Mouse (Mus musculus) kidney, postnatal 25 days (tissue): ENCODE data around the gene Fasn.

Source experiments
- DNase-seq, 2 experiments: peaks; one replicate each; pipeline ENCODE4 v3.0.0; 2021; ENCODE audit warnings: mixed read lengths in 2 of 2

Fasn gene

DNA sequence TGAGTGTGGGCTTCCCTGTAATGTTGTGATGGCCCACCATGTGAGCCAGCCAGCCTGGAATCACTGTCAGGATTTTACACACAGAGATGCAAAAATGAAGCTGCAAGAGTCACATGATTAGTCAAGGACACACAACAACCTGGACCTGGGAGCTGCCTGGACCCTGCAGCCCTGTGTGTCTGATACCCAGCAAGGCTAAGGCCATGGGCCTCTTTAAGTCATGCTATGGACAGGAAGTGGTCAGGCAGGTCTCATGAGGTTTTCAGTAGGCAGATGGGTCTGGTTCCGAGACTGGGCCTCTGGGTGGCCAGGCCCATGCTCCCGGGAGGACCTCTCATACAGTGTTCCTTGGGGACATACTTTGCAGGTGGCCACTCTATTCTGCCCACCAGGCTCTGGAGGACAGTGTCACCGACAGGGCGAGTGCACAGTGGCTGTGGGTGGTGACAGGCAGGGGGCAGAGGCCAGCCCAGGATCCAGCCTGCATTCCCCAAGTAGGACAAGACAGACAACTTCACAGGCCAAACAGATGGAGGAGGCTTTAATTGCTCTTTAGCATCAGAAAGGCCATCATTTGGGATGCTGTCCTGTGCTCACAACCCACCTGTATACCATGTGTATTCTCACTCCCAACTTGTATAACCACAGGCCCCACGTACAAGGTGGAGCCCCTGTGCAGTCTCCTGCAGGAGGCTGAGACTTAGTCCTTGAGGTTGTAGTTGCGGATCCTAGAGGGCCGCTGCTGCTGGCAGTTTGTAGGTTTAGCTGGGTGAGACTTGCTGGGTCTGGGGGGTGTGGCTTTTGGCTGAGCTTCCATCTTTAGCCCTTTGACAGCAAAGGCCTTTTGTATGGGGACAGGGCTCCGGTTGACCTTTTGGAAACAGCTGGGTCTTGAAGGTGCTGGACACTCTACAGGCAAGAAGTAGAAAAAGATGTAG lies 1.9 kb upstream of the Fasn start:
- no peak for DNase-seq

DNA sequence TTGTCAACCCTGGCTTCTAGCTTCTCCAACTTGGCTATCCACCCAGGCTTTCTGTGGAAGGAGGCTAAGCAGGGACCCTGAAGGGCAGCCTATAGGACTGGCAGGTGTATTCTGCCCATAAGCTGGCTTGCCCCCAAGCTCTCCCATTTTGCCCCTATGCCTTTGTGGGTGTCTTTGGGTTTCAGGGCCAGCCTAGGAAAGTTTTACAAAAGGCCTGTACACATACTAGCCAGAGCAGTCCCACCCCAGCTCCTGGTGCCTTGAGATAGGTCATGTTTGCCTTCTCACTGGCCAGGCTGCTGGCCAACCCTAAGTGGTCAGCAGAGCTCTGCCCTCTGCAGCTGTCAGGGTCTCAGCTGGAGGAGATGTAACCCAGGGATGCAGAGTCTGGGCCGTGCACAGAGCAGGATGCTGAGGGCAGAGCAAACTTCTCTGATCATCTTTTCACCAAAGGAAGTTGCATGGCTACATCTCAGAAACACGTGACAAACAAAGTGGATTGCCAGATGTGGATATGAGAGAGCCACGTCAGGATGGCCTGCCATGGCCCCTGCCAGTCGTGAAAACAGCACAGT lies 1.0 kb upstream of the Fasn start:
- no peak for DNase-seq

- no peak for DNase-seq
These were observed 491 bp upstream of the Fasn start for GRCm38 (mm10) chr11:120824787-120825288.

DNA sequence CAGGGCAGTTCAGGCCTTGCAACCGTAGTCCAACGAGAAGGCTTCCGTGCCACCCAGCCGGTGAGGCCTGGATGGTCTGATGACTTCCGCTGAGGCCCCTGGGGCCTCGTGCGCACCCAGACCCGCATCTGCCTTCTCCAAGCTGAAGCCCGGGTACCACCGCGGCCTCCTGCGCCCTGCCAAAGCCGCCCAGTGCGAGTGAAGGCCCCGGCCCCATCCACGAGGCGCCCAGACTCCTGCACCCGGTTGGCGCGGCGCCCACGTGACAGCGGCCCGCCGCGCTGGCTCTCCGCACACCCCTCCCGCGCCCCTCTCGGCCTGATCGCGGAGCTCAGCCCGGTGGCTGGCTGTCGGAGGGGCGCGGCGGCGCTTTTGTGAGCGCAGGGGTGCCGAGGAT lies 798 bp downstream of the Fasn start:
- peak; percentile 53 to 84 for DNase-seq

DNA sequence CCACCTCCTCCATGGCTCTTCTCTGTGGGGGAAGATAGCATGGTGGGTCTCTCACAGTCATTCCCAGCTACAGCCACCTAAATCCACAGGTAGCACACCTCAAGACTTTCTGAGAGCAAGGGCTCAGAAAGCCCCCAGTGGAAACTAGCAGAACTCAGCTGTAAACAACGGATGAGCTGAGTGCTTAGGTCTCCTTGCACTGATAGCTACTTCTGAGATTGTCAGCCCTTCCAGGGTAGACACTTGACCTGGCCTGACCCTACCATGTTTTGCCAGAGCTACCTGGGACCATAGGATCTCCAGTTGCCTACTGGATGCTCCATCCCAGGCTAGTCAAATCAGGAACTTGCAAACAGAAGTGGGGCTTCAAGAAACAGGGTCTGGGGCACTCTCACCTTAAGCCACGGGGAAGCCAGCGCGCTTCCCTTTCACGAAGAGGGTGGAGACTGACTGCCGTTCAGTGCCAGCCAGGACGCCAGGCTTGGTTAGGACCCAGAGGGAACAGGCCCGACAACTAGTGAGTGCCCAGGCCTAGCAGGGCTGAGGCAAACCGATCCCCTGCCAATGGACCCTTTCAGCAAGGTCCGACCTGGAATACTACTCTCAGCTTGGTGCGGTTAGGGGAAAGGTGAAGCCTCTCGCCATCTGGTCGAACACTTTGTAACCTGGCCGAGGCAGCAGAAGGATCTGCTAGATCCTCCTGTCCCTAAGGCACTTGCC lies 1.4 kb downstream of the Fasn start:
- peak; percentile 22 to 59 for DNase-seq

DNA sequence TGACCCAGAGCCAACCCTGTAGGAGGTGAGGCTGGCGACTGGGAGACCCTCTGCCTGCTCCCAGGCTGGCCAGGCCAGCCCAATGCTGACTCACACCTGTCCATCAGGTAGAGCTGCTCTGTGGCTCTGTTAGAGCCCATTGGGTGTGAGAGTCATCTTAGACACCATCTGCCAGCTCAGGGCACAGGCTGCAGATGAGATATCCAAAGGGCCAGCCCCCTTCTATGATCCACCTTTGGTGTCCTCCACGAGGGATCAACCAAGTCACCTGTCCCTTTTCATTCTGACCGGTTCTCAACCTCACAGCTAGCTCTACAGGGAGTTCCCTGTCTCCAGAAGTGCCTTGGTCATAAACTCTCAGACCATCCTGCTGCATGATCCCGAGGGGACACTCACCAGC lies 2.0 kb downstream of the Fasn start:
- DNase-seq = no peak

GRCm38 (mm10) chr11:120821076-120821922 lies 3.0 kb downstream of the Fasn start:
- peak in 1 of 2 experiments; percentile 36 for DNase-seq

DNA sequence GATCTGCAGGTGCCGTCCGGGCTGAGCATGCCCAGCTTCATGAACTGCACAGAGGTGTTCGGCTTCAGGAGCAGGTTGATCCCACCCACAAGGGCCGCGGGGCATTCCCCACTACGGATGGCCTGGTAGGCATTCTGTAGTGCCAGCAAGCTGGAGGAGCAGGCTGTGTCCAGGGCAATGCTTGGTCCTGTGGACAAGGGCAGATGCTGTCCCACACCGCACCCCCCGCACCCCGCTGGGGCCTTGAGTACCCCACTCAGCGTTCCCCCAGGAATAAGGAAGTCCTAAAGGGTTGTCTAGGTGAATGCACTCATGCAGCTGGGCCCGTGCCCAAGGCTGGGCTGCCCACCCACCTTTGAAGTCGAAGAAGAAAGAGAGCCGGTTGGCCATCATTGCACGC lies 3.8 kb downstream of the Fasn start:
- peak in 1 of 2 experiments; percentile 40 for DNase-seq

- no peak for DNase-seq
These were observed 4.8 kb downstream of the Fasn start for GRCm38 (mm10) chr11:120819556-120819955.

- DNase-seq = peak in 1 of 2 experiments; percentile 31
These were observed 6.1 kb downstream of the Fasn start for GRCm38 (mm10) chr11:120818251-120818650.

- DNase-seq = no peak
These were observed 7.0 kb downstream of the Fasn start for GRCm38 (mm10) chr11:120817358-120817757.

- DNase-seq = no peak
These were observed 12.3 kb downstream of the Fasn start for GRCm38 (mm10) chr11:120812068-120812467.

DNA sequence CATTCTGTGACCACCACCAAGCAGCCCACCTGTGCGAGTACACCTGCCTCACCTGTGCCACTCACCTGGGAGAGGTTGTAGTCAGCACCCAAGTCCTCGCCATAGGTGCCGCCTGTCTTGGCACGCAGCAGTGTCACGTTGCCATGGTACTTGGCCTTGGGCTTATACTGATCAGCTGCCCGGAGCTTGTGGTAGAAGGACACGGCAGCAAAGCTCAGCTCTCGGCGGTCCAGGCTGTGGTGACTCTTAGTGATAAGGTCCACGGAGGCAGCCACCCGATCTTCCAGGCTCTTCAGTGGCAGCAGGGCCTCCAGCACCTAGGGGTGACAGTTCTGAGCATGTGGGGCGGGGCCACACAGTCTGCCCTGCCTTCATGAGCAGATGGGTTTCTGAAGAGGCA lies 16.3 kb downstream of the Fasn start:
- no peak for DNase-seq

DNA sequence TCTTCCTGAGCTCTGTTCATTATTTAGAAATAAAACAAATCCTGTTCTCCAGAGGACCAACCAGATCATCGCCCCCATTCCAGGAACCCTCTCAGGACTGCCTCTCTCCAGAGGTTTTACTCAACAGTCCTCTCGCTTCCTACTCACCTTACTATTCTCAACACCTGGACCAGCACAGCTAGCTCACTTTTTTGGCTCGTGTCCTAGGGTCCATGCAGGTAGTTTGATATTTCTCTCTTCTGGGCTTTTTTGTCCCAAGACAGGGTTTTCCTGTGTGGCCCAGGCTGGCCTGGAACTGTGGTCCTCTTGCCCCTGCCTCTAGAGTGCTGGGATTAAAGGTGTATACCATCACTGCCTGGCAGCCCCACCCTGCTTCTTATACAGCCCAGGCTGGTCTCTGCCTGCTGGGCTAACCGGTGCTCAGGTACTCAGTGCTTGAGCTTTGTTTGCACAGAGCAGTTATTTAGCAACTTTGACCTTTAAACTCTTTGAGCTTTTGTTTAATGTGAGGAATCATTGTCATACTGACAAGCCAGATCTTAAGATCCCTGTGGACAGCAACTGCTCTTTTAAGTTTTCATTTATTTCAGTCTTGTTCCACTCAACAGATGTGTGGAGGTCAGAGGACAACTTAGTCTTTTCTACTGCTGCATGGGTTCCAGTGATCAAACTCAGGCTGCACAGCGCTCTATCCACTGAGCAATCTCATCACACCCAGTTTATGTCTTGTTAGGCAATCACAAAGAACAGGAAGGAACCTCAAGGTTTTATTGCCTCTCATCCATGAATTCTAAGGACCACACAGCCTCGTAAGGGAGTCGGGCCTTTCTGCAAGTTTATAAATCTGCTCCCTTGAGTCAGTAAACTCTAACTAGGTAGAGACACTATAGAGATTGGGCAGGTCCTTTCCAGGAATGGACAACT lies 18.7 kb downstream of the Fasn start:
- DNase-seq = no peak

DNA sequence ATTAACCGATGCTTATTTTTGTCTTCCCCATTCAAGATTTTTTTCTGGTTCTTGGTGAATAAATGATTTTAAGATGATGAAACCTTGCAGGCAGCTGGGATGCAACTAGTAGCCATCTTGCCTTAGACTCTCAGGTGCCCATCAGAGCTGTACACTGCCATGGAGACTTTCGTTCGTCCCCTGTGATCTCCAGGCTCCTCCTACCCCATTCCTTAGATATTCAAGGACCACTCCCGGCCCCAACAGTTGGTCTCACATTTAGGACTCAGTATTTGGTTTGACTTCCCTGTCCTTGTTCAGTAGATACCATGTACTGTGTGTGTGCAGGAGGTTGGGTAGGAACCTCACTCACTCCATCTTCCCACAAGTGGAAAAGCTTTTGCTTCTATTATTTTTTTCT lies 19.6 kb downstream of the Fasn start:
- DNase-seq = no peak

DNA sequence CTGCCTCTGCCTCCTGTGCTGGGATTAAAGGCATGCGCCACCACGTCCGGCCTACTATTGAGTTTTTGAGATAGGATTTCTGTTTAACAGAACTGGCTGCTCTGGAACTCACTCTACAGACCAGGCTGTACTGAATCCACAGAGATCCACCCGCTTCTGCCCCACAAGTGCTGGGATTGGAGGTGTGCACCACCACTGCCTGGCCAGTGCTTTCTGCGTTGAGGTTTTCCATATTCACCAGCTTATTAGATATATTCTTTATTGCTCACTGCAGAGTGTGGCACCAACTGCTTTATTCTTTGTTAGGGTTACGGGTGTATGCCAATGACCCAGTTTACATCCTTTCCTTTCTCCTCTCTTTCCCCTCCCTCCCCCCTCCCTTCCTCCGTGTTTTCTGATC lies 20.1 kb downstream of the Fasn start:
- no peak for DNase-seq

DNA sequence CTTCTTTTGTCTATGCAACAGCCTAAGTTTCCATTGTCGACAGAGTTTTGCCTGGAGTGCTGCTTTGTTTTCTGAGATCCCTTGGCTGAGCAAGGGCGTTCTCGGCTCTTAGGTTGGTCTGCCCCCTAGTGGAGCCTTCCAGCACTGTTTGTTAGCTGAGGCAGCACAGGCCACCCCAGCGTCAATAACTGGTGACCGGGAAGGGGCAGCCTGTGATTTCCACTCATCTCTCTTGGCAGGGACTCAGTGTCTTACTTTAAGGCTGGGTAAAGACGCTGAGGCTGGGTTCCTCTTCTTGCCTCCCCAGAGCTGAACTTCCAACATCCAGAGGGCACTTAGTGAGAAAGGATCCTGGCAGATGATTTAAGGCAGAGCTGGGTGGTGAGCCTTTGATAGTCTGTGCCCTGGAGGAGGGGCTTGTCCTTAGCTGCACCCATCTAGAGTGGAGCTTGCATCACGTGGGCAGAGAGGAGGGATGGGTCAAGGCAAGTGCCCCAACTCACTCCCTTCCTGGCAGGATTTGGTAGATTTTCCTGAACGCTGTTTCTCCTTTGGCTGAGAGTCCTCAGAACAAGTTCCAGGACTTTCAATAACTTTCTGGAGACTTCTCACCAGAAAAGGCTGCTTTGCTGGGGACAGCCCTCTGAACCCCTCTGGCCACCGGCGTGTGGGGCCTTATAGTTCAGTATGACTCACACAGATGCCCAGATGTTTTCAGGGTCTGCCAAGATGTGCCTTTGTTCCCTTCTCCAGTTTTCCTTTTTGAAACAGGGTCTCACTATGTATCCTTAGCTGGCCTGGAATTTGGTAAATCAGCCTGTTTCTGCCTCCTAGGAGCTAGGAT lies 24.1 kb downstream of the Fasn start:
- DNase-seq = peak; percentile 91 to 97

DNA sequence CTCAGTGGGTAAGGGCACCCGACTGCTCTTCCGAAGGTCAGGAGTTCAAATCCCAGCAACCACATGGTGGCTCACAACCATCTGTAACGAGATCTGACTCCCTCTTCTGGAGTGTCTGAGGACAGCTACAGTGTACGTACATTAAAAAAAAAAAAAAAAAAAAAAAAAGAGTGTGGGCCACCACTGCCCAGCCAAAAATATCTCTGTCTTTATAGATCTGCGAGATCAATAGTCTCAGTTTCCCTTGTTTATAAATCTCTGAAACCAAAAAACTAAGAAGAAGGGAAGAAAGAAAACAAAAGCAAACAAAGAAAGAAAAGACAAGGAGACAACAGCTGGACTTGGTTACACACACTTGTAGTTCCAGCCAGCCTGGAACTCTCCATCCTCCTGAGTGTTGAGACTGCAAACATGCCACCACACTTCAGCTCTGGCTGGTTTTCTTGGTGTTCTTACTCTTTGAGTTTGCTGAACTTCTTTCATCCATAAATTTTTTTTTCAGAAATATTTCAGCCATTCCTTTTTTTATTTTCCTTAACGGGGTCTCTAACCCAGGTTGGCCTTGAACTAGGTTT lies 24.9 kb downstream of the Fasn start:
- DNase-seq = no peak

DNA sequence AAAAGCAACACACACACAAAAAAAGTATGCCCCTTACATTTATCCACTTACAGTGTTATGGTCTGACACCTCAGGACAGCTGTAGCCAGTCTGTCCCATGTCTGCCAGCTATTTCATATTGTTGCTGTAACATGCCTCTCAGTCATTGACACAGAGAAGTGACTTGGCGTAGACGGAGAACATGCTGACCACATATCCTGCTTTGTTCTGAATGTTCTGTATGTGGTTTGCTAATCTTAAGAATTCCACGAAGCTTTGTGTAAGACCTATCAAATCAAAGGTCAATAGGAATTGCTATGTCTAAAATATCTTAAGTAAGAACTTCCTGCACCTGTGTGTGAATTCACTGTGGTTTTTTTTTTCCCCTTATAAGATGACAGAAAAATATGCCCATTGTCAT lies 26.1 kb downstream of the Fasn start:
- DNase-seq = no peak

GRCm38 (mm10) chr11:120796614-120796946 lies 27.8 kb downstream of the Fasn start:
- no peak for DNase-seq
